Mouse (Mus musculus): Measurements from ENCODE around the gene Rcc2.

DNA sequence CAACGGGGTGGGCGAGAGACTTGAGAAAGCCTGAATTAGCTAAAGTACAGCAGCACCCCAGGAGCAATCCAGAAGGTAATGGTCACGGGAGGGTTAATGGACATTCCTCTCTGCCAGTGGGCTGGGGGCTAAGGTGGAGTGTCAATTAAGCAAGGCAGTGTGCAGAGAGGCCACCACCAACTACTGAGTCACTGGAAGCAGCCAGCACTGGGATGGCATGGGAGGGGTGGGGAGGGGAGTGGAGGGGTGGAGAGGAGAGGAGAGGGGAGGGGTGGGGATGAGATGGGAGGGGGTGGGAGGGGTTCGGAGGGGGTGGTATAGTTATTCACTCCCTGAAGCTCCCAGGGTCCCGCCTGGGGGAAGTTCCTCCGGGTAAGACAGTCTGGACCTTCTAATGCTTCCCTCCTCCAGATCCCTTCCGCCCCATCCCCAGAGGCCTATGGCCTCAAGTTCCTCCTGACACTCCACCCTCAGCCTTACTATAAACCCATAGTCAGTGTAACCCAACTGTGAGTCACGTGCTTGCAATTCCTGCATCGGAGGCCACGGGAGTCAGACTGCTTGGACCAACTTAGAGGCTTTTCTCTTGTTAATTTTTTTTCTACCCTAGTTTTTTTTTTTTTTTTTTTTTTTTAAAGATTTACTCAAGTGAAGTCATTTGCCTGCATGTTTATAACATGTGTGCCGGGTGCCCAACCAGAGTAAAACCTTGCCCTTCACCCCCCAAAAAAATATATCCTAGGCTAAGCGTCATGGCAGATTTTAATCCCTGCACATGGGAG lies 12.1 kb upstream of the Rcc2 start:
- TF ChIP-seq CTCF (IDR thresholded peaks at IDR 0.05; ENCODE audit: extremely low read depth, insufficient read depth, low read length) = no peak
- no peak for TF ChIP-seq POLR2A (IDR thresholded peaks at IDR 0.05; ENCODE audit: extremely low read depth, insufficient read depth, low read length)
